Mouse (Mus musculus) liver, embryonic 14.5 days (tissue): ENCODE measurements around the gene Tbrg4.

ENCODE experiments used
- CTCF ChIP-seq: IDR thresholded peaks from 2 replicates; pipeline ENCODE4 v1.5.1; 2016; ENCODE audit warnings: antibody characterized with exemption, low read depth, control low read depth
- EP300 ChIP-seq: IDR thresholded peaks from 2 replicates; pipeline ENCODE4 v1.6.1; 2016; ENCODE audit warnings: antibody characterized with exemption, low read depth

GRCm38 (mm10) chr11:6670044-6670443 is 44.2 kb upstream of the Tbrg4 start:
- TF ChIP-seq CTCF (no peak), EP300 (no peak)
